In the genomic region with DNA sequence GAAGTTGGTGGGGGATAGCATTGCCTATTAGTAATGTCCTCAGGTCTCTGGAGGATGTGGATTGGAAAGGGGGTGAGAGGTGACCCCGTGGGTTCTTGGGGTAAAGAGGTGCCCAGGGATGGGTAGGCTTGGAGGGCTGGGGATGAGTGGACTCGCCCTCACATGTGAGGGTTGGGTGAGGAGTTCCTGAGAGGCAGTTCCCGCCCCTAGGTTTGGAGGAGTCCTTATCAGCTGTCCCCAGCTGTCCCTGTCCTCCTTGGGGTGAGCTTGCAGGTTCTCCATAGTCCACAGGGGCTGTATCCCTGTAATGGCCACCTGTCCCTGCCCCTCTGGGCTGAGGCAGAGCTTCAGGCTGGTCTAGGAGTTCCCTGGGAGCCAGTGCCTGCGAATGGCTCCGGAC, we compare ENCODE assay signal across 8 mouse cellular contexts. TPM values are rescaled to one million over a fixed set of nuclear protein-coding genes. Genes with fewer than 3 reads are reported as not detected.
A peak's percentile ranks its signal among the peaks of the same experiment; 100 is the strongest.
DNase-seq lines count a peak whose midpoint lies in the region; ATAC-seq and TF ChIP-seq lines count a peak whose summit lies in the region.

No protein-coding gene starts in this region.

- H3K27me3 ChIP-seq in cerebellum, adult 2 months (ENCODE audit: control insufficient read depth, insufficient read depth, low read length), result no peaks in the 10 kb centered on the region
- H3K27me3 ChIP-seq in E14TG2a.4 (ENCODE audit: insufficient read depth, low read length), result no peaks in the 10 kb centered on the region
- H3K27me3 ChIP-seq in forebrain, embryonic 16.5 days (replicated peaks; ENCODE audit: control insufficient read depth, insufficient read depth, low read length), result no peaks in the 10 kb centered on the region

- no peak for DNase-seq in cerebellum, adult 2 months
- DNase-seq in cerebellum, adult 11-12 months, result no peak
- no peak for DNase-seq in natural killer cell, adult 2 months (ENCODE audit: low spot score in 2 of 2)
- DNase-seq in right cerebral cortex, postnatal 25 days, result no peak
- no peak for DNase-seq in kidney, adult 8-10 months

- peaks cover 59% of the 10 kb centered on the region for H3K36me3 ChIP-seq in E14TG2a.4 (ENCODE audit: insufficient read depth, low read length)
- peaks cover 5% of the 10 kb centered on the region for H3K36me3 ChIP-seq in forebrain, embryonic 16.5 days (ENCODE audit: control insufficient read depth, insufficient read depth)

- H3K9ac ChIP-seq in forebrain, embryonic 16.5 days (replicated peaks; ENCODE audit: low read depth, low read length), result peak overlapping the region; percentile 1; the same call in 1 of the 2 replicates

- peaks cover 36% of the 10 kb centered on the region for H3K4me1 ChIP-seq in cerebellum, adult 2 months (ENCODE audit: control insufficient read depth, insufficient read depth, low read length)
- H3K4me1 ChIP-seq in E14TG2a.4 (replicated peaks; ENCODE audit: low read depth, low read length), result peaks cover 74% of the 10 kb centered on the region
- peaks cover 29% of the 10 kb centered on the region for H3K4me1 ChIP-seq in forebrain, embryonic 16.5 days (replicated peaks; ENCODE audit: control insufficient read depth, insufficient read depth, low read length)

- peak overlapping the region; percentile 90 for H3K4me3 ChIP-seq in cerebellum, adult 2 months (replicated peaks; ENCODE audit: insufficient read depth, low read depth, low read length)
- H3K4me3 ChIP-seq in E14TG2a.4 (replicated peaks; ENCODE audit: low read length), result peak overlapping the region; percentile 96
- peak overlapping the region; percentile 59; the same call in 1 of the 2 replicates for H3K4me3 ChIP-seq in forebrain, embryonic 16.5 days (replicated peaks; ENCODE audit: low read length)

- WGBS in cerebellum, adult 2 months, result 33% methylated on average over 5 of the region's 5 CpGs
- WGBS in forebrain, embryonic 16.5 days, result 82% methylated on average over 5 of the region's 5 CpGs

- no peak for TF ChIP-seq CTCF in cerebellum, adult 2 months (IDR thresholded peaks at IDR 0.05; ENCODE audit: borderline replicate concordance, insufficient read depth, low read depth, low read length)
- TF ChIP-seq CTCF in E14TG2a.4 (conservative IDR thresholded peaks at IDR 0.05; ENCODE audit: low read length), result no peak

- no peak for ATAC-seq in forebrain, embryonic 16.5 days
- peak; percentile 80 for ATAC-seq in megakaryocyte-erythroid progenitor cell, adult 5-6 weeks (replicated peaks; ENCODE audit: low FRiP score, low TSS enrichment, poor library complexity, severe bottlenecking)

- no peaks in the 10 kb centered on the region for H3K9me3 ChIP-seq in E14TG2a.4 (ENCODE audit: low read length)
- no peaks in the 10 kb centered on the region for H3K9me3 ChIP-seq in forebrain, embryonic 16.5 days (ENCODE audit: control insufficient read depth, low read length)

- TF ChIP-seq POLR2A in cerebellum, adult 2 months (IDR thresholded peaks at IDR 0.05; ENCODE audit: borderline replicate concordance, insufficient read depth, low read length), result no peak

- peak overlapping the region; percentile 67 for H3K4me2 ChIP-seq in forebrain, embryonic 16.5 days (ENCODE audit: low read length)

- peak overlapping the region; percentile 96 for H3K27ac ChIP-seq in cerebellum, adult 2 months (ENCODE audit: insufficient read depth, low read length)
- H3K27ac ChIP-seq in forebrain, embryonic 16.5 days (ENCODE audit: low read length), result no peak overlapping the region

RNA-seq across cellular contexts. Expression of gene Bsg, which starts 1.7 kb away (rescaled TPM):
- polyA plus RNA-seq in cerebellum, adult 2 months (2012; rRNA removed), result 1,261 and 1,264 TPM in 2 replicates
- polyA plus RNA-seq in forebrain, embryonic 16.5 days (2015; fragmentation: Nextera tagmentation; extraction: Ambion mirVana), result 726 and 729 TPM in 2 replicates
- total RNA-seq in megakaryocyte-erythroid progenitor cell, adult 5-6 weeks (2014; fragmentation: Nextera tagmentation), result 361 and 460 TPM in 2 replicates
- 350 and 443 TPM in 2 replicates for total RNA-seq in megakaryocyte-erythroid progenitor cell, adult 5-6 weeks (2017)

RNA-seq across cellular contexts. Expression of gene Hcn2, which starts 10.5 kb away (rescaled TPM):
- 227 and 270 TPM in 2 replicates for polyA plus RNA-seq in cerebellum, adult 2 months (2012; rRNA removed)
- polyA plus RNA-seq in forebrain, embryonic 16.5 days (2015; fragmentation: Nextera tagmentation; extraction: Ambion mirVana), result 0.39 and 0.52 TPM in 2 replicates
- 0.50 TPM in 1 of 2 replicates, not detected in the other for total RNA-seq in megakaryocyte-erythroid progenitor cell, adult 5-6 weeks (2014; fragmentation: Nextera tagmentation)
- total RNA-seq in megakaryocyte-erythroid progenitor cell, adult 5-6 weeks (2017), result not detected in 2 replicates

RNA-seq across cellular contexts. Expression of gene Gzmm, which starts 17.1 kb away (rescaled TPM):
- polyA plus RNA-seq in cerebellum, adult 2 months (2012; rRNA removed), result 2.3 and 2.8 TPM in 2 replicates
- polyA plus RNA-seq in forebrain, embryonic 16.5 days (2015; fragmentation: Nextera tagmentation; extraction: Ambion mirVana), result 1.7 and 1.8 TPM in 2 replicates
- total RNA-seq in megakaryocyte-erythroid progenitor cell, adult 5-6 weeks (2014; fragmentation: Nextera tagmentation), result 1.7 and 1.8 TPM in 2 replicates
- 1.7 and 2.4 TPM in 2 replicates for total RNA-seq in megakaryocyte-erythroid progenitor cell, adult 5-6 weeks (2017)

RNA-seq across cellular contexts. Expression of gene Cdc34, which starts 24.0 kb away (rescaled TPM):
- polyA plus RNA-seq in cerebellum, adult 2 months (2012; rRNA removed), result 93.9 and 106 TPM in 2 replicates
- 61.1 and 71.1 TPM in 2 replicates for polyA plus RNA-seq in forebrain, embryonic 16.5 days (2015; fragmentation: Nextera tagmentation; extraction: Ambion mirVana)
- 134 and 152 TPM in 2 replicates for total RNA-seq in megakaryocyte-erythroid progenitor cell, adult 5-6 weeks (2014; fragmentation: Nextera tagmentation)
- total RNA-seq in megakaryocyte-erythroid progenitor cell, adult 5-6 weeks (2017), result 128 and 236 TPM in 2 replicates

RNA-seq across cellular contexts. Expression of gene Tpgs1, which starts 36.8 kb away (rescaled TPM):
- 93.3 and 95.4 TPM in 2 replicates for polyA plus RNA-seq in cerebellum, adult 2 months (2012; rRNA removed)
- 75.9 and 76.6 TPM in 2 replicates for polyA plus RNA-seq in forebrain, embryonic 16.5 days (2015; fragmentation: Nextera tagmentation; extraction: Ambion mirVana)
- total RNA-seq in megakaryocyte-erythroid progenitor cell, adult 5-6 weeks (2014; fragmentation: Nextera tagmentation), result 8.5 and 10.8 TPM in 2 replicates
- 2.9 and 4.1 TPM in 2 replicates for total RNA-seq in megakaryocyte-erythroid progenitor cell, adult 5-6 weeks (2017)

Comparison
In these comparisons a context has a peak if more than half of its experiments do, and no peak if none do; other contexts are left out.
1. RNA of gene Hcn2, which starts 10.5 kb away (polyA plus RNA-seq): 227 to 270 TPM in cerebellum, adult 2 months; 0.39 to 0.52 TPM in forebrain, embryonic 16.5 days; every median in the first group is over 100 times any median in the second.
2. Peak in every context shown above with its lines, with median percentiles within 50 percentile points of each other: H3K4me3 ChIP-seq.